Mouse (Mus musculus) layer of hippocampus, postnatal 36 days (tissue): ENCODE results near the gene Enpp3. TPM values are rescaled to one million over a fixed set of nuclear protein-coding genes. Genes with fewer than 3 reads are reported as not detected.
"Not testable (repeated sequence)": the region's sequence is repeated elsewhere in the genome, so short reads cannot be mapped to it uniquely, and the experiment has no call there.

Experiments
- DNase-seq, 2 experiments: peaks; one replicate each; pipeline ENCODE4 v3.0.0; 2022
- total RNA-seq, 2 experiments: library from RNA; stranded (reverse); gene quantifications; 2 replicates each; pipeline ENCODE4 v1.2.3; 2021

Gene Enpp3
- total RNA-seq, 2 experiments from 2014 or later, result 0.35 to 0.67 TPM

DNA sequence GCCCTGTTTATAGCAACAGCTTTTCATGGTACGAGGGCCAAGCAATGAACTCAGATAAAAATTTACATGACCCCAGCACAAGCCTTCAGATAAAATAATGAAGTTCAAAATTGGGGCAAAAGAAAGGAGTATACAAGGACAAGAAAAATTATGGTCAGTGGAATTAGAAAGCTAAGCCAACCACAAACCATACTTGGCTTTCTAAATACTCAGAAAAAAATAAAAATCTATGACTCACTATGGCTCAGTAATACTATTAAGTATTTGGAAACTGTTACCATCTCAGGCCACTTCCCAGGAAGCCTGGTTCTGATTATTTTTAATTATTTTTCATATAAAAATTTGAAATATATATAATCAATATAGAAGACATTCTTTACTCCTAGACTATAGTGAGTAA is 19.8 kb downstream of the Enpp3 start:
- DNase-seq, result no peak

DNA sequence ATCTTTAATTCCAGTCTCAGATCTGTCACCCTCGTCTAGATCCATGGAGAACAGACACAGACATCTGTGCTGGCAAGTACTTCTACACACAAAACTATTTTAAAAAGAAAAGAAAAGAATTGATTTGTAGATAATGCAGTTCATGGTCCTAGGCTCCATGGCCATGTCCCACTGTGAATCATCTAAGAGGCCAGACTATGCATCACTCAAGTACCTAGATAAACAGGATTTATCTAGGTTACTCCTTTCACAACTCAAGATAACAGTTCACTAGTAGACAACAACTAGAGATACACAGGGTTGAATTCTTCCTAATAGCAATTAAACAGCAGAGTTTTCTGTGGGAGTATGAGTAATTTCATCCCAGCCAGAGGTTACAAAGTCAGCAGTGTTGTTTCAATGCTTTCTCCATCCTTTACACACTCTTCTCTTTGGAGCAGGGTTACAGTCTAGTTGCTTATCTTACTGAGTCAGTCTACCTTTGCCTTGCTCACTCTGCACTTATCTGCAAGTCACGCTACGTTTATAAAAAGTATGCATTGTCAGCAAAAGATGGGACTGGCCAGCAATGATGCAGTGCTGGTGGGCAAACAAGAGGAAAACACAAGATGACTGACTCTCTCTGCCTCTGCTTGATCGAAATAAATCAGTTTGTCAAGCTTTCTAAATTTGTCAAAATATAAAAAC is 20.5 kb downstream of the Enpp3 start:
- DNase-seq, result no peak

DNA sequence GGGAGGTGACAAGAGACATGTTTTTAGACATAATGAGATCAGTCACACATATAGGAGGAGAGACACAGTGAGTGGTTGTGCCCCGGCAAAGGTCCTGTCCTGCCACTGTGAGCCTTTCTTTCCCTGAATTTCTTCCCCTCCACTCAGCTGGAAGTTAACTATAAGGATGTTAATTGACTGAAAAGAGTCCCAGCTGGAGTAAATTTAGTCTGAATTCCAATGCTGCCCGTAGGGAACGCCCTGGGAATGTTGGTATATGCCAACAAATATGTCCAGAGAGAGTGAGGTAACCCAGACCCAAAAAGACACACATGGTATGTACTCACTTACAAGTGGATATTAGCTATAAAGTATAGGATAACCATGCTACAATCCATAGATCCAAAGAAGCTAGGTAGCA is 23.1 kb downstream of the Enpp3 start:
- DNase-seq, result no peak

DNA sequence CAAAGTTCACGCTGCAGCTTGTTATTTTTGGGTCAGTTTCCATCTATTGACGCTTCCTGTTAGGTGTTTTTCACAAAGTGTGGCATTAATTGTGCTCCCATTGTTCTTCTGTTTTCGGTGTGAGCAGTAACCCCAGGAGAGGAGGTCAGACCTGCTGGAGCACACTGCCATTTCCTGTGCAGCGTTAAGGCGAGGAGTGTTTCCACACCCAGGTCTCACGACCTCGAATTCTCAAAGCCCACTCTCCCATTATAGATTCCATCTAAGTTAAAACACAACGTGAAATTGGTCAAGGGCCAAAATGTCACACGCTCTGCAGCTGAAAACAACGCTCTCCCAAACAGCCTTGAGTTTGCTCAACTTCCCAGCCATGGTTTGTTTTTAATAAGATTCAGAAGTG is 32.0 kb downstream of the Enpp3 start:
- DNase-seq, result no peak

DNA sequence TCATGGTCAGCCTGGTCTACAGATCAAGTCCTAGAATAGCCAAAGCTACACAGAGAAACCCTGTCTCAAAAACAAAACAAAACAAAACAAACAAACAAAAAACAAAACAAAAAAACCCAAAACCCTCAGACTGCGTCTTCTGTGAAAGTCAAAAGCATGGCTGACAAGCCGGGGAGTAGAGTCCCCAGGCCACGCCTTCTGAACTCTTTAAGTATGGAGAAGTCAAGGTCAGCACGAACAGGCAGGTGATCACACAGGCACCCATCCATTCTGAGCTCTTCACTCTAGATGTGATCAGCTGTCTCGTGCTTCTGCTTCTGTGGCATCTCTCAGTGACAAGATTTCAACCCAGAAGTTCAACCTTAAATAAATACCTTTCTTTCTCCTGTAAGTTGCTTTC is 35.9 kb downstream of the Enpp3 start:
- no peak for DNase-seq

DNA sequence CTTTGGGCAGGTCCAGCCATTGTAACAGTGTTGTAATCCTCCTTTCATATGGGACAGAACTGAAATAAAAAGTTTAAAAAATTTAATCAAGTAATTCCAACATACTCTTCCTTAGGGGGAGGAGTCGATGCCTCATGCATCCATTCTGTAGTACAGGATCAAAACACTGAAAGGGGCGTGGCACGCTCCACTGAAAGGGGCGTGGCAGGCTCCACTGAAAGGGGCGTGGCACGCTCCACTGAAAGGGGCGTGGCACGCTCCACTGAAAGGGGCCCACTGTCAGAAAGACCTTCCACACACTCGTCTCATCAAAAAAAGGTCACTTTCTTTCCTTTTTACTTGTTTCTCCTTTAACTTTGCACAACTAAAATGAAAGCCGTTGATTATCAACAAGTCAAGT is 36.7 kb downstream of the Enpp3 start:
- no peak for DNase-seq

DNA sequence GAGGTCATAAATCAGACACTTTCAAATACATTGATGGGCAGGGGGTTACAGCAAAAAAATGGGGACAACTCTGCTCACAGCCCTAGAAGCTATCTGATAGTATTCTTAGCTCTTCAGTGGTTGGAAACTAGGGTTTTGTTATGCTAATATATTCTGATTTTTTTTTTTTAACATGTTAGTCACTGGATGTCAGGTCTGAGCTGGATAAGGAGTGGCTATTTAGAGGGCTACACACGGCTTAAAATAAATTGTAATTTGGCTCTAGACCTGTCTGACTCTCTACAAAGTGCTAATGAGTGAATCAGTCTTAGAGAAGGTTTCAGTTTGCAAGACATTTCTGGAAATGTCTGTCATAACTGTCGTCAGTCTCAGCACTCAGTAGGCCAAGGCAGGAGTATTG is 37.5 kb downstream of the Enpp3 start:
- DNase-seq, result no peak

DNA sequence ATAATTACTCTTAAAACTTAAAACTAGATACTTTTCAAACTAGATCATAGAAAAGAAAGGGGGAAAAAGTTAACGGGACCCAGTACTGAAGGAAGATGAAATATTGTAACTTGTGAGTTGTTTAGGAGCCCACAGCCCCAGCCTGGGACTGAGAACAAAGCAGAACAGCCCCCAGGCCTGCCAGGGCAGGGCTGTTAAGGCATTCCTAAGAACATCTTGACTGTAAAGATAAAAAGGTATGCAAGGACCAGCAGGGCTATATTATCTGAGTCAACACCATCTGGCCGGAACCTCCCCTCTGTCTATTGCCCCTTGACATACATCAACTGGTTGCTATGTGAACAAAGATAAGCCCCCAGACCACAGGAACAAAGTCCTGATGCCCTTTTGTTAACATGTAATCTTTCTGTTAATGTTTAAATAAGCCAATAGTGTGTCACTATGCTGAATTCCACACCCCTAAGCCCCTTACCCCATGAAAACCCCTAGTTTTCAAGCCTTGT is 39.8 kb downstream of the Enpp3 start:
- DNase-seq, result not testable (repeated sequence)

DNA sequence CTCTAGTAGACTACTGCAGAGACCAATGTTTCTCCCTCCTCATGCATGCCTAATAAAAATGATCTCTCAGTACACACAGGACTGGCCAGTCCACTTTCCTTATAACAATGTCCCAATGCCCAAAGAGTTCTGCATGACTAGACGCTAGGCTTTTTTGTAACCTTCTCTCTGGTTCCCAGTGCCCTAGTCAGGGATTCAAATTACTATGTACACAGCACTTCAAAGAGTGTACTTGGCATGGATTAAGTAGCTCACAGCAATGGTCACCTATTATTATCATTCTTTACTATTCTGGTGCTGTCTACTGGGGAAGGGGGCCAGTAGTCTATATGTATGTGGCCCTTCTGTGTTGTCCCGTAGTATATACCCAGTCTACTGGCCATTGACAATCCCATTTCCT is 40.8 kb downstream of the Enpp3 start:
- DNase-seq, result no peak

DNA sequence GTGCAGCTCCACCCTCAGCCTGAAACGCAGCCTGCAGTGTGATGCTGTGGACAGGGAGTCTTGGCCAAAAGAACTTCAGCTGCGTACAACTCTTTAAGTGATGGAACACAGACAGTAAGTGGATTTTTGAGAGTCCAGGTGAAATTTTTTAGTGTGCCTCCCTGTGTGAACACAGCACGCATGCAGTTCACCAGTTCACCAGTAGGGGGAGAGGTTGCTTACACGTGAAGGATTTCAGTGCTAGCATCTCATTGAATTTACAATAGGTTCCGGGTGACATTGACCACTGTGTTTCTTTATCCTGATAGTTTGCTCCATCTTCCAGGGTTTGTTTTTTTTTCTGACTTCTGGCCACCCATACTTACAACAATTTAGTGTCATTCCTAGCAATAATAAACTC is 45.4 kb downstream of the Enpp3 start:
- peak; percentile 13 to 51 for DNase-seq

DNA sequence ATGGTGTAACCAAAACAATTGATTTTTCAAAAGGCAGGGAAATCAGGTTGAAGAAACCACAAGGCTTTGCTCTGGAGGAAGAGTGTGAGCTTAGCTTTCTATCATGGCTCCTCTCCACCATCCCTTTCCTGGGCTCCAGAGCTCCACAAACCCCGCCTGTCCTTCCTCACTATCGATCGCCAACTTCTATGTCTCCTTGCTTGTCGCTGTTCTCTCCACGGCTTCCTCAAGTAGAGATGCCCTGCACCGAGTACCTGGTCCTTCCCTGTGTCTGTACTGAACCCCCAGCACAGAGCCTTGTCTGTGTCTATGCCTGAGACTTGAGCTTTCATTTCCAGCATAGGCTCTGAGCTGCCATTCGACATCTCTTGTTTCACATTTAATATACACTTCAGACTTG is 49.9 kb downstream of the Enpp3 start:
- no peak for DNase-seq

DNA sequence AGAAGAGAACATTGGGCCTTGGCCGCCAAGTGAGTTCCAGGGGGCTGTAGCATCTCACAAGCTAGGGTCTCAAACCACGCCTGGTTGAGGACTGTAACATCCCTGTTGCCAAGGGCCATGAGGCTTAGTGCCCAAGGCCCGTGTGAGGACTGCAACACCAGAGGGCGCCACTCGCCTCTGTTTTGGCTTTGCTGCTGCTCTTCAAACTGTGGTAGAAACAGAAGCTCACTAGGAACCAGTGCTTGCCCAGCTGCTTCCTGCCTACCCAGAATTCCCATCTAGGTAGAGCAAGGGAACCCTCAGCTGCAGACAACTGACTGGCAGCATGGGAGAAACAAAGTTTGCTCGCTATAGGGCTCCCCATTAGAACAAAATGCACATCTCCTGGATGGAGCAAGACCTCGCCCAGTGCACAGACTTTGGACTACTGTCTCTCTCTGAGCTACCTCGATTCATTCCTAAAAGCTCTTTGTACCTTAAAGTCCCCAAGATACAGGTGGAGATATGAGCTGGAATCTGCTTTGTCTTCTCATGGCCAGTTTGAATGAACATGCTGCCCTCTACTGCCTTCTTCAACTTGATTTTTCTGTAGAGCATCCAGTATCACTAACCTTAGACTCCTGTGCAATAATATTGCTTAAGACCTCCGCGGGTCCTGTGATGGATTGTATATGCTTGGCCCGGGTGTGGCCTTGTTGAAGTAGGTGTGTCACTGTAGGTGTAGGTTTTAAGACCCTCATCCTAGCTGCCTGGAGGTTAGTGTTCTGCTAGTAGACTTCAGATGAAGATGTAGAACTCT is 52.7 kb downstream of the Enpp3 start:
- DNase-seq, result peak in 1 of 2 experiments; percentile 17

DNA sequence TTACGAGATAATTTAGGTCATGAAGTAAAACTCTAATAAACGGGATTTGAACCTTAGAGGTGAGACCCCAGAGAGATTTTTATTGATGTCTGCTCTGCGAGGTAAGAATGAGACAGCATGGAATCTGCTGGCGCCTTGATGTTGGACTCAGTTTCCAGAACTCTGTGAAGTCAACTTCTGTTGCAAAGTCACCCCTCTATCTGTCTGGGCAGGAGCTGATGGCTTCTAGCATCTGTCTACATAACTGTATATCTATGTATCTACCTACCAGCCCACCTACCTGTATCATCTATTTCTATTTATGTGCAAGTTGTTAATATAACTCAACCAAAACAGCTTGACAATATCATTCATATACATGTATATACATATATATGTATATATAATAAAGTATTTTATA is 57.3 kb downstream of the Enpp3 start:
- DNase-seq, result no peak

DNA sequence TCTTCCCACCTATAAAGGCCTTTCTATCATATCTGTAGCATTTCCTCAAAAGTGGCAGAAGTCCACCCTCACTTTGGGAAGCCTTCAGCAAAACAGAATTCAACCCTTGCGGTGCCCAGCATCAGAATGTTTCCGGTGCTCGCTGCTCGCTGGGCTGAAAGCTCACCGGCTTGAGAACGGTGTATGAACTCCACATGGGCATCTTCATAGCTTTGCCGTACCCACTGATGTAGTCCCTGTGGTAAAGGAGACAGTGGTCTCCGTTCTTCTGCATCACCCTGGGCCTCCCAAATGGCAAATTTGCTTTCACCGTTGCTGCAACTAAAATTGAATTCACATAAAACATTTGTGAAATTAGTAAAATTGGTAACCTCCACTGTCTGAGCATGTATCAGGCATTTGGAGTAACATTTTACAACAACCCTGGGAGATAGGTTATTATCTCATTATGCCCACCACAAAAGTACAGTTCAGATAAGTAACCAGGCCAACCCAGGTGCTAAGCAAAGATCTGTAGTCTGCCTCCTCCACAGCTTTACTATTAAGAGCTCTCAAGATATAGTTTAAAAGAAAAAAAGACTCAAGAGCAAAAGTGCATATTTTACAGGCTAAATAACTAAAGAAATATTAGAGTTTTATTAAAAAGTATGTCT is 57.9 kb downstream of the Enpp3 start:
- no peak for DNase-seq

DNA sequence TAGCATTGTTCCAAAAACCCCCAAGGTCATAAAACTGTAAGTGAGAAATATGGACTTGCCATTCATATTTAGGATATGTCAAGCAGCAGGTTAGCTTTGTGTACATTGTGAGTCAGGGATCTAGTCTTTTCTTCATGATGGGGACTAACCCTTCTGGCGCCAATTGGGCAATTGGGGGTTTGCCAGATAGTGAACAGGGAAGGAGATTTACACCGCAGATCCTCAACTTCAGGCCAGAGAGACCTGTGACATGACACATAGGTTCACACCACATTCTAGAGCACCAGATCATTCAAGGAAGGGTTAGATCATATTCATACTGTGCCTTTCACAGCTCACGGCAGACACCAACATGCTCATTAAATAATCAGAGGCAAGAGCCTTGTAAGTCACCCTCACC is 58.7 kb downstream of the Enpp3 start:
- no peak for DNase-seq

DNA sequence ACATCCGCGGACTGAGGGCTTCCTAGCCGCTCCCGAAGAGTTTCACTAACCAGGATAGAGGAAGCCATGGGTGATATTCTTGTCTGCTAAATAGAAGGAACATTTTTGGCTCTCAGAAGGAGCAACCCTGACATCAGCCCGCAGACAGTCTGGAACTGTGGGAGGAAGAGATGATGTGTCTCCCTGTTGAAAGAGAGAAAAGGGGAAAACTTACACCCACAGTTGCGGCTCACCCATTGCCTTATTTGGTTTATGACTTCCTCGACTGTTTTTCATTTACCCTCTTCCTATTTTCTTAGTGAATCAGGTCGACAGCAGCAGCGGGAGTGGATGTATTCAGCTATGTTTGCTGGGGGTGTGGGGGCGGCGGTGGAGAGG is 64.0 kb downstream of the Enpp3 start:
- no peak for DNase-seq

DNA sequence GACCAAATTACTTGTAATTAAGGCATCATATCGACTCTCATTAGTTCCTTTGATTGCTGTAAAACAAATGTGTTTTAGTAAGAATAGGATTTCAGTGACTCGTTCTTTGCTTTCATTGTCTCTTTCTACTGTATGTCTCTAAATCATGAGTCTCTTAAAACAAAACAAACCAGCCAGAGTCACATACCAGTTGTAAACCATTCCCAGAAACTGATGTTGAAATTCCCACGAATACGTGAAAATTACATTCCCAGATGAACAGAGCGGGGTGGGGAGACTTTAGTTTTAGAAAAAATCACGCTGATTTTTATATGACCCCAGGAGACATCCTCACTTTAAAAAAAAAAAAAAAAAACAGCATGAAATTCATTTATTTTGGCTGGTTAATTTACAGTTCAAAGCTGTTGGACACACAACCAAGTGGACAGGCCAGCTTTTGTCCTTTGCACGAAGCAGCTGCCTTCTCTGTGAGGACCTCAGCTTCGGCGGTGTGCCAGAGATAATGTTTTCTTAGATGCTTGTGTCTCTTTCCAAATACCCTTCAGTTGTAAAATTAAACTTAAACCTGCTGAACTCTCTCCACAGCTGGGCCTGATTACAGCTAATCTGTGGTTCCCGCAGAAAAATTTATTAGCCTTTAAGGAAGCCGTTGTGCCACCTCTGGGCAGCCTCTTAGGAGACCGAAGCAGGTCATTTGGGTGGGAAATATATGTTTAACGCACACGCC is 64.5 kb downstream of the Enpp3 start:
- no peak for DNase-seq

DNA sequence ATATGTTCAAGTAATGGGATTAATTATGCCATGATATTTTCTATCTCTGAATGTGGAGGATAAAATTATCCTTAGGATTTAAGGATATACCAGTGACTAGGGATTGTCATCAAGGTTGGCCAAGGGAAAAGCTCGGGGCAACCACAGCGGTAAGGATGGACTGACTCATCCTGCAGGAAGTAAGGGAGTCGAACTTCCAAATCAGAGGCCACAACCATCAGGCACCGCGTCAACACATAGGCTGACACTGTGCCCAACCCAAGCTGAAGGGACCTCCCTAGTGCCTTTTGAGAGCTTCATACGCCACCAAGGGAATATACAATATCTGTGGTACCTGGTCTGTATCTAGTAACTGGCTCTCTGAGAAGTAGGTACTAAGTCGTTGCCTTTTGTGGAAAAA is 73.1 kb downstream of the Enpp3 start:
- DNase-seq, result no peak

DNA sequence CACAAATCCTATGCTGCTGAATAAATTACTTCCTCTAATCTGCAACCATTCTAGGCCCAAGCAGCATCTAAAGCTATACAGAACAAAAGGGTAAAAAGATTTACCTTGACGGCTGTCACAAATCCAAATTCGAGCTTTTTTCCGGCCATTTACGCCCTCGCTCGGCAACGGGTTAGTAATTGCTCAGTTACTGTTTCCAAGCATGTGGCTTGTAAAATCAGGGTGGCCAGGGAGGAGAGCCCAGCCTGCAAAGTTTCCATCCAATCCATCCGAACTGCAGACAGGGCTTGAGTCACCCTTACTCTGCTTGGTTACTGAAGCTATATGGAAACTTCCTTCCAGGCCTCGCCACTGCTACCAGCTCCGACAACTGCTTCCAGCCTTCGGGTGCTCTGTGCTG is 74.9 kb downstream of the Enpp3 start:
- no peak for DNase-seq

DNA sequence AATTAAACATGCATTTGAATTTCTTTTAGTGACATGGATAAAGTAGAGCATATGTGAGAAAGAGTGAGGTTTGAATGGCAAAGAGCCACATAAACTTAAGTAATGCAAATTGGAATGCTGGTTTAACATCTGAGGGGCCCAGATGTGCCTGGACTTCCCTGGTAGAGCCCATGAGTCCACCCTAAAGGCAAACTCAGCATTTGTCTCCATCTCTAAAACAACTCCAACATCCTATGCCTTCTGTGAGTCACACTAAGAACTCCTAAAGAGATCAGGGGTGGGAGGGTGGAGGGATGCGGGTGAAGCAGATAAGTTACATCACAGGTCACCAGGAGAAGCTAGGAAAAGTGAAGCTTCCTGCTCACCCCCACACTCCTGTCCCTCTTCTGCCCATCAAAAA is 76.6 kb downstream of the Enpp3 start:
- no peak for DNase-seq

DNA sequence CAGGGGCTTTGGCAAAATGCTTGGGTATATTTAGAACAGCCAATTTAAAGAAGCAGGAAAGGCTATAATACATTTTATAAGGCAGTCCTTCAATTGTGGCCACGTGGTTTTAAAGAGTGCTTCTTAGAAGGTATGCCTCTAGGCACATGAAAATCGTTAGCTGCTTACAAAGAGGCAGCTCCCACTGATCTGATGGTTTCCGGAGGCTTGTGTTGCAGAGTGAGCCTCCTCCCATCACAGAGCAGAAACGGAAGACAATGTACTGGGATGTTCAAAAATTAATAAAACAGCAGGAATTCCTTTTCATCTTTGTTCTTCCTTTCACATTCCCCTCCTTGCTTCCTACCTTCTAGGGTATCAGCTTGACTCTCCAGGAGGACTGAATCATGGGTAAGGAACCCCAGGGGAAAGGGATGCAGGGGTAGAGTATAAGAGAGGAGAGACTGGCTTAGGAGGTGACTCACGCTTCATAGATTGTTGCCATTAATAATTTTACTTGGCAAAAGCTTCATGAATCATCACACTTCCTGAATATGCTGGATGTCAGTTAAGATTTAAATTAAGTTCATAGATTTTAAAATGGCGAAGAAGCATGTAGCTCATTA is 77.4 kb downstream of the Enpp3 start:
- no peak for DNase-seq

DNA sequence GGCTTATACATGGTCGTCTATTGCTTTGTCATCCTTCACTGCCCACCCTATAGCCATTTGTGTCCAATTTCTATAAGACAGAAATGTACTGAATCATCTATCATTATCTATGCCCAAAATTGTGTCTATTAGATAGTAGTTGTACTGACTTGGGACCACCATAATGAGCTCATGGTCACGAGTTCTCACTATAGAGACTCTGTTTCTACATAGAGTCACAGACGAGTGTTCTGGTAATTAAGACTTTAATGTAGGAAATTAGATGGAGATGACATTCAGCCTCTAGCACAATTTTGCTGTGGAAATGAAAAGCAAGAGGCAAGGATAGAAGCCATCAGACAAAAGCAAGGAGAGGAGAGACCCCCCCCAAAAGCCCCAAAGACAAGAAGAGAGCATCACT is 78.0 kb downstream of the Enpp3 start:
- no peak for DNase-seq

DNA sequence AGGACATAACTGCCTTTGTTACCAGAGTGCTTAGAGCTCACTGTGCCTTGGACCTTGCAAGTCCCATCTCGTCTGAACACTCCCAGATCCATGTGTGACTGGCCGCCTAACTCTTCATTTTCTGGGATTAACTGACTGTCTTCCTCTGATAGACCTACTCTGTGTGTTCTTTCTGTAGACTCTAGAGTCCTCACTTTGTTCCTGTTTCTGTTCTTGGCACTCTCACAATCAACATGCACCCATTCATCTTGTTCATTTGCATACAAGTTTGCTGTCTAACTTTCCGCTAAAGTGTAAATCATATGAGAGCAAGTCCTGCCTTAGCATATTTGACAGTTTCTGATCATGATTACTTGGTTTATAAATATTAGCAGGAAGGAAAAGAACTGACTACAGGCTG is 79.4 kb downstream of the Enpp3 start:
- no peak for DNase-seq
